Mouse (Mus musculus): ENCODE data around the gene Serpinb6b.
"Not testable (repeated sequence)": the region's sequence is repeated elsewhere in the genome, so short reads cannot be mapped to it uniquely, and the experiment has no call there.

Gene Serpinb6b

GRCm38 (mm10) chr13:32964989-32965811, at the start of gene Serpinb6b:
TSS of gene Serpinb6b (plus strand) at chr13:32965209.
- DNase-seq (ENCODE audit: low spot score in 2 of 2), result no peak

GRCm38 (mm10) chr13:32922622-32923021, 42.4 kb upstream of the Serpinb6b start:
- DNase-seq (ENCODE audit: low spot score in 2 of 2), result no peak

GRCm38 (mm10) chr13:32924578-32925360, 40.2 kb upstream of the Serpinb6b start:
- no peak for DNase-seq (ENCODE audit: low spot score in 2 of 2)

GRCm38 (mm10) chr13:32926661-32927060, 38.3 kb upstream of the Serpinb6b start:
- no peak for DNase-seq (ENCODE audit: low spot score in 2 of 2)

- no peak for DNase-seq (ENCODE audit: low spot score in 2 of 2)
Observed at GRCm38 (mm10) chr13:32927241-32927640, 37.8 kb upstream of the Serpinb6b start.

GRCm38 (mm10) chr13:32929107-32929750, 35.8 kb upstream of the Serpinb6b start:
- DNase-seq (ENCODE audit: low spot score in 2 of 2), result no peak

GRCm38 (mm10) chr13:32934706-32935381, 30.2 kb upstream of the Serpinb6b start:
- DNase-seq (ENCODE audit: low spot score in 2 of 2), result no peak

- not testable (repeated sequence) for DNase-seq (ENCODE audit: low spot score in 2 of 2)
Observed at GRCm38 (mm10) chr13:32938275-32938674, 26.7 kb upstream of the Serpinb6b start.

GRCm38 (mm10) chr13:32939191-32939590, 25.8 kb upstream of the Serpinb6b start:
- not testable (repeated sequence) for DNase-seq (ENCODE audit: low spot score in 2 of 2)

- DNase-seq (ENCODE audit: low spot score in 2 of 2), result no peak
Observed at GRCm38 (mm10) chr13:32956537-32956936, 8.5 kb upstream of the Serpinb6b start.

- no peak for DNase-seq (ENCODE audit: low spot score in 2 of 2)
Observed at GRCm38 (mm10) chr13:32957917-32958316, 7.1 kb upstream of the Serpinb6b start.

- DNase-seq (ENCODE audit: low spot score in 2 of 2), result not testable (repeated sequence)
Observed at GRCm38 (mm10) chr13:32958521-32958920, 6.5 kb upstream of the Serpinb6b start.

- DNase-seq (ENCODE audit: low spot score in 2 of 2), result no peak
Observed at GRCm38 (mm10) chr13:32963990-32964753, 837 bp upstream of the Serpinb6b start.

- DNase-seq (ENCODE audit: low spot score in 2 of 2), result no peak
Observed at GRCm38 (mm10) chr13:32966116-32966515, 1.1 kb downstream of the Serpinb6b start.

- no peak for DNase-seq (ENCODE audit: low spot score in 2 of 2)
Observed at GRCm38 (mm10) chr13:32967233-32967632, 2.2 kb downstream of the Serpinb6b start.

GRCm38 (mm10) chr13:32968353-32968984, 3.5 kb downstream of the Serpinb6b start:
- no peak for DNase-seq (ENCODE audit: low spot score in 2 of 2)

GRCm38 (mm10) chr13:32968996-32969640, 4.1 kb downstream of the Serpinb6b start:
- DNase-seq (ENCODE audit: low spot score in 2 of 2), result no peak

- no peak for DNase-seq (ENCODE audit: low spot score in 2 of 2)
Observed at GRCm38 (mm10) chr13:32969641-32970040, 4.6 kb downstream of the Serpinb6b start.

GRCm38 (mm10) chr13:32970776-32971175, 5.8 kb downstream of the Serpinb6b start:
- DNase-seq (ENCODE audit: low spot score in 2 of 2), result no peak

- no peak for DNase-seq (ENCODE audit: low spot score in 2 of 2)
Observed at GRCm38 (mm10) chr13:32974268-32974667, 9.3 kb downstream of the Serpinb6b start.
